17 mouse cellular contexts compared by ENCODE assay signal in the genomic region with DNA sequence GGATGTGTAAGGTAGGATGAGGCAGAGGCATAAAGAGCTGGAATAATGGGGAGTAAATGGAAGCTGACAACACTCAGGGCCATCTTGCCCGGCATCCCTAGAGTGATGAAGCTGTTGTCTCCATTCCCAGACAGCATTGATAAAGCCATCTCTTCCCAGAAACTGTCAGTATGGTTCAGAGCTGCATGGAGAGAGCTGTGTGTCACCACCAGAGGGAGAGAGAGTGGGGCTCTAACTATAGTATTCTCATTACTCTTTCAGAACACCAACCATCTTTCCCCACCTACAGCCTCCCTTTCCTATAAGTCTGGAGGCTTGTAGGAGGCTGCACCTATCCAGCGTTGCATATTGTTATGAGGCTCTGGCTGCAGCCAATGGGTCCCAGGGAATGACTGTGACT.
DNase-seq lines count a peak whose midpoint lies in the region; ATAC-seq and TF ChIP-seq lines count a peak whose summit lies in the region.
"Had no signal": no experiment of that assay in that cellular context is flagged by ENCODE, and none has a peak within 500 bp of the region (broad histone marks: within the 10 kb centered on the region; RNA-seq: fewer than 3 reads in every experiment).

No protein-coding gene starts in this region.

- H3K4me2 ChIP-seq in forebrain, postnatal 0 days (ENCODE audit: low read depth) = no peak overlapping the region
- no peak overlapping the region for H3K4me2 ChIP-seq in forebrain, embryonic 13.5 days
- no peak overlapping the region for H3K4me2 ChIP-seq in intestine, postnatal 0 days (replicated peaks; ENCODE audit: low read depth)
- H3K4me2 ChIP-seq in intestine, embryonic 16.5 days (ENCODE audit: low read depth, low read length) = no peak overlapping the region
- H3K4me2 ChIP-seq in lung, postnatal 0 days (replicated peaks; ENCODE audit: low read depth, low read length) = no peak overlapping the region
- H3K4me2 ChIP-seq: embryonic facial prominence, embryonic 12.5 days; heart, embryonic 12.5 days; hindbrain, embryonic 12.5 days; limb, embryonic 15.5 days; lung, embryonic 15.5 days had no signal

- H3K36me3 ChIP-seq in forebrain, postnatal 0 days (ENCODE audit: insufficient read depth) = no peaks in the 10 kb centered on the region
- no peaks in the 10 kb centered on the region for H3K36me3 ChIP-seq in forebrain, embryonic 13.5 days (ENCODE audit: poor library complexity, severe bottlenecking)
- no peaks in the 10 kb centered on the region for H3K36me3 ChIP-seq in intestine, postnatal 0 days (ENCODE audit: control insufficient read depth, insufficient read depth)
- H3K36me3 ChIP-seq in intestine, embryonic 16.5 days (ENCODE audit: control insufficient read depth, insufficient read depth, low read length) = no peaks in the 10 kb centered on the region
- H3K36me3 ChIP-seq in lung, postnatal 0 days (ENCODE audit: insufficient read depth, low read length) = no peaks in the 10 kb centered on the region
- H3K36me3 ChIP-seq: embryonic facial prominence, embryonic 12.5 days; heart, embryonic 12.5 days; hindbrain, embryonic 12.5 days; limb, embryonic 15.5 days; lung, embryonic 15.5 days had no signal

- H3K9me3 ChIP-seq in forebrain, postnatal 0 days (ENCODE audit: low read length) = no peaks in the 10 kb centered on the region
- H3K9me3 ChIP-seq in forebrain, embryonic 13.5 days (replicated peaks) = no peaks in the 10 kb centered on the region
- H3K9me3 ChIP-seq in intestine, postnatal 0 days (ENCODE audit: control insufficient read depth) = no peaks in the 10 kb centered on the region
- H3K9me3 ChIP-seq in intestine, embryonic 16.5 days (ENCODE audit: control insufficient read depth, low read length) = no peaks in the 10 kb centered on the region
- no peaks in the 10 kb centered on the region for H3K9me3 ChIP-seq in lung, postnatal 0 days (ENCODE audit: low read length)
- H3K9me3 ChIP-seq: embryonic facial prominence, embryonic 12.5 days; heart, embryonic 12.5 days; hindbrain, embryonic 12.5 days; limb, embryonic 15.5 days; lung, embryonic 15.5 days had no signal

- H3K27ac ChIP-seq in forebrain, postnatal 0 days (ENCODE audit: low read depth, low read length) = no peak overlapping the region
- no peak overlapping the region for H3K27ac ChIP-seq in forebrain, embryonic 13.5 days
- no peak overlapping the region for H3K27ac ChIP-seq in intestine, postnatal 0 days (ENCODE audit: low read depth, low read length)
- no peak overlapping the region for H3K27ac ChIP-seq in intestine, embryonic 16.5 days (ENCODE audit: low read length)
- H3K27ac ChIP-seq in lung, postnatal 0 days (ENCODE audit: low read length) = no peak overlapping the region
- H3K27ac ChIP-seq: embryonic facial prominence, embryonic 12.5 days; hindbrain, embryonic 12.5 days; limb, embryonic 15.5 days; lung, embryonic 15.5 days had no signal

- 86% methylated on average over 2 of the region's 2 CpGs for WGBS in forebrain, postnatal 0 days
- 92% methylated on average over 2 of the region's 2 CpGs for WGBS in forebrain, embryonic 13.5 days
- WGBS in intestine, postnatal 0 days = 88% methylated on average over 2 of the region's 2 CpGs
- 72% methylated on average over 2 of the region's 2 CpGs for WGBS in intestine, embryonic 16.5 days
- WGBS in lung, postnatal 0 days = 67% methylated on average over 2 of the region's 2 CpGs

- no peaks in the 10 kb centered on the region for H3K27me3 ChIP-seq in forebrain, postnatal 0 days (ENCODE audit: insufficient read depth, low read length)
- H3K27me3 ChIP-seq in forebrain, embryonic 13.5 days = no peaks in the 10 kb centered on the region
- H3K27me3 ChIP-seq in intestine, postnatal 0 days (replicated peaks; ENCODE audit: control insufficient read depth, insufficient read depth, low read length) = no peaks in the 10 kb centered on the region
- H3K27me3 ChIP-seq in intestine, embryonic 16.5 days (replicated peaks; ENCODE audit: control insufficient read depth, insufficient read depth, low read length) = no peaks in the 10 kb centered on the region
- H3K27me3 ChIP-seq in lung, postnatal 0 days (replicated peaks; ENCODE audit: insufficient read depth, low read length) = no peaks in the 10 kb centered on the region
- H3K27me3 ChIP-seq: embryonic facial prominence, embryonic 12.5 days; hindbrain, embryonic 12.5 days; limb, embryonic 15.5 days; lung, embryonic 15.5 days had no signal

- ATAC-seq in forebrain, postnatal 0 days = peak; percentile 36; the same call in 1 of the 2 replicates
- ATAC-seq in forebrain, embryonic 13.5 days = no peak
- no peak for ATAC-seq in intestine, postnatal 0 days
- no peak for ATAC-seq in intestine, embryonic 16.5 days
- no peak for ATAC-seq in lung, postnatal 0 days

- no peak; the same call in 1 of the 2 replicates for TF ChIP-seq CTCF in forebrain, postnatal 0 days (IDR thresholded peaks at IDR 0.05; ENCODE audit: low read depth)
- peak; percentile 54 for TF ChIP-seq CTCF in intestine, postnatal 0 days (IDR thresholded peaks at IDR 0.05; ENCODE audit: low read depth)
- peak; percentile 40; the same call in 1 of the 2 replicates for TF ChIP-seq CTCF in lung, postnatal 0 days (IDR thresholded peaks at IDR 0.05)

- DNase-seq in forebrain, postnatal 0 days = no peak
- no peak for DNase-seq in lung, postnatal 0 days (ENCODE audit: low spot score)
- DNase-seq in lung, postnatal 4 days = no peak
- peak; percentile 21 for DNase-seq in adipocyte (ENCODE audit: low spot score)
- no peak for DNase-seq in right cerebral cortex, postnatal 36 days (ENCODE audit: low spot score in 2 of 2)
- DNase-seq: adrenal gland, postnatal 36 days; cerebellum, adult 9-10 months; gastrocnemius, postnatal 36 days; thymus, postnatal 25 days had no signal

- TF ChIP-seq EP300 in lung, postnatal 0 days (IDR thresholded peaks at IDR 0.05) = no peak

- no peak overlapping the region for H3K9ac ChIP-seq in forebrain, postnatal 0 days
- H3K9ac ChIP-seq in forebrain, embryonic 13.5 days = no peak overlapping the region
- no peak overlapping the region for H3K9ac ChIP-seq in intestine, postnatal 0 days (ENCODE audit: low read depth, low read length)
- H3K9ac ChIP-seq in intestine, embryonic 16.5 days (ENCODE audit: low read depth, low read length) = no peak overlapping the region
- H3K9ac ChIP-seq in lung, postnatal 0 days (replicated peaks; ENCODE audit: low read depth) = no peak overlapping the region
- H3K9ac ChIP-seq: embryonic facial prominence, embryonic 12.5 days; heart, embryonic 12.5 days; hindbrain, embryonic 12.5 days; limb, embryonic 15.5 days; lung, embryonic 15.5 days had no signal

- no peak overlapping the region for H3K4me3 ChIP-seq in forebrain, postnatal 0 days (ENCODE audit: low read depth, low read length)
- H3K4me3 ChIP-seq in forebrain, embryonic 13.5 days = no peak overlapping the region
- no peak overlapping the region for H3K4me3 ChIP-seq in intestine, postnatal 0 days (ENCODE audit: low read depth, low read length)
- H3K4me3 ChIP-seq in intestine, embryonic 16.5 days (ENCODE audit: low read length) = no peak overlapping the region
- H3K4me3 ChIP-seq in lung, postnatal 0 days (ENCODE audit: low read depth, low read length) = no peak overlapping the region
- H3K4me3 ChIP-seq: embryonic facial prominence, embryonic 12.5 days; heart, embryonic 12.5 days; hindbrain, embryonic 12.5 days; limb, embryonic 15.5 days; lung, embryonic 15.5 days had no signal

- 0 out of 2 replicates have a peak, but pooled peaks cover under 1% of the 10 kb centered on the region for H3K4me1 ChIP-seq in forebrain, postnatal 0 days (ENCODE audit: insufficient read depth)
- H3K4me1 ChIP-seq in forebrain, embryonic 13.5 days = no peaks in the 10 kb centered on the region
- no peaks in the 10 kb centered on the region for H3K4me1 ChIP-seq in intestine, postnatal 0 days (replicated peaks; ENCODE audit: control insufficient read depth, insufficient read depth, low read length)
- no peaks in the 10 kb centered on the region for H3K4me1 ChIP-seq in intestine, embryonic 16.5 days (ENCODE audit: control insufficient read depth, insufficient read depth, low read length)
- H3K4me1 ChIP-seq in lung, postnatal 0 days (ENCODE audit: insufficient read depth, low read depth, low read length) = no peaks in the 10 kb centered on the region
- H3K4me1 ChIP-seq: embryonic facial prominence, embryonic 12.5 days; heart, embryonic 12.5 days; hindbrain, embryonic 12.5 days; limb, embryonic 15.5 days; lung, embryonic 15.5 days had no signal
